Mouse (Mus musculus): ENCODE data around the gene Slc25a41.

The Slc25a41 gene

DNA sequence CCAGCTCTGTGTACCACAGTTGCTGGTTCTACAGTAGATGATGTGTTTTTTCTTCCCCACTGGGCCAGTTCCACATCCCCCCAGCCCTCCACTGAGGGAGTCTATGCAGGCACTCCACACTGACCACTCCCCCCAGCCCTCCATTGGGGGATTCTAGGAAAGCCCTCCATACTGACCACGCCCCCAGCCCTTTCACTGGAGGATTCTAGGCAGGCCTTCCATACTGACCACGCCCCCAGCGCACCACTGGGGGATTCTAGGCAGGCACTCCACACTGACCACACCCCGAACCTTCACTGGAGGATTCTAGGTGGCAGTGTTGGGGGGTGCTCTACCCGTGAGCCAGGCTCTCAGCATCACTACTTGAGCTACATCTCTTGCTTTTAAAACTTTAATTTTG is 6.0 kb upstream of the Slc25a41 start:
- no peak for DNase-seq (ENCODE audit: low spot score in 2 of 2)

DNA sequence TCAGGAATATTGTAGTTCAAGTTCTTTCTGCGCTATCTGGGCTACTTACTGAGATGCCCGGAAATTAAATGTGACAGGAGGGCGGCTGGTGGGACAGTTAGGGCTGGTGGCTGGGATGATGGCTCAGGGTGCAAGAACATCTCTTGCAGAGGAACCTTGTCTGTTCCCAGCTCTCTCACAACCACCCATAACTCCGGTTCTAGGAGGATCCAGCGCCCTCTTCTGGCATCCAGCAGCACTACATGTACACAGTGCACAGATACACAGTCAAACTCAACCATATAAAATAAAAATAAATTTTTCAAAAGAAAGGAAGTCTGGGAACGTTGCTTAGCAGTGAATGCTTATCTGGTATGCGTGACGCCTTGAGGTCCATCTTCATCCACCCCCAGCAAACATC is 2.5 kb downstream of the Slc25a41 start:
- no peak for DNase-seq (ENCODE audit: low spot score in 2 of 2)

DNA sequence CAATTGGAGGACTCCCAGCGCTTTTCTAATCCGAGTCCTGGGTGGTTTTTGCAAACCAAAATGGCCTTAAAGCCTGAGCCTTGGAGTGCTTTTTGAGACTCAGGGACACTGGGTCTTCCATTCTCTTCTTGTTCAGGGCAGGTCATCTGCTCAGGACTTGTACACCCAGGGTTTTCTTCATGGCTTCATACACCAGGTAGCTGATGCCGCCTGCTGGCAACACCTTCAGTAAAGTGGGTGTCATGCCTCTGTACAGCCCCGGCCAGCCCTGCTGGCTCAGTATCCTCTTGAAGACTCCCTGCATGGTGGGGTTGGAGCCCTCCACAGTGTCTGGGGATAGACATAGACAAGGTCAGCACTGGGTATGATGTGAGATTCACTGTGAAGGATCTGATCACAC is 8.6 kb downstream of the Slc25a41 start:
- no peak for DNase-seq (ENCODE audit: low spot score in 2 of 2)

DNA sequence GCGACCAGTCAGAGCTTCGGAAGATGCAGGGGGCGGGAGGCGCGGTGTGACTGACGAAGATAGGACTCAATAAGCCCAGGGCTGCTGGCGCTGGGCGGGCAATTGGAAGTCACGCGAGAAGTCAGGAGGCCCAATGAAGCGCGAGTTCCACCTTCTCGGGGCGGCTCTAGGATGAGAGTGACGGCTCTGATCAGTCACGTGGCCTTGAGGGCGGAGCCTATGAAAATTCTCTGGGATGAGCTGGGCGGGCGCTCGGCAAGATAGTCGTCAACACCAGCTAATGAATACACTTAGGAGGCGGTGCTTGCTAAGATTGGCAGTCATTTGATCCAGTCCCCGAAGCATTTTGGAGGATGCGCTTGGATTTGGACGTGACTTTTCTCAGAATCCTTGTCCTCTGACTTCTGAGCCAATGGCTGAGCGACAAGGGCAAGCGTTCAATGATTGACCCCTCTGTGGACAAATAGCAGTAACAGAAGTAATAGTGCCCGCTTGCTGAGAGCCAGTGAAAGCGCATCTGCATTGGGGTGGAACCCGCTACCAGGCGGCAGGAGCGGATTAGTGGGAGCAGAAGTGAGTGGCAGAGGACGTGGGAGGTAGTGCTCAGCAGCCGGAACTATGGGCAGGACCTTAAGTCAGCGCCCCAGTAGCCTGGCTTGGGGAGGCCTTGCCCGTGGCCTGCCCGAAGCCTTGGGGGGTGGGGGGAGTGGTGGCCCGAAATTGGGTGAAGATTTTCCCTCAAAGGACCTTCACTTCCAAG is 9.6 kb downstream of the Slc25a41 start:
- DNase-seq (ENCODE audit: low spot score in 2 of 2) = peak; percentile 96 to 98

DNA sequence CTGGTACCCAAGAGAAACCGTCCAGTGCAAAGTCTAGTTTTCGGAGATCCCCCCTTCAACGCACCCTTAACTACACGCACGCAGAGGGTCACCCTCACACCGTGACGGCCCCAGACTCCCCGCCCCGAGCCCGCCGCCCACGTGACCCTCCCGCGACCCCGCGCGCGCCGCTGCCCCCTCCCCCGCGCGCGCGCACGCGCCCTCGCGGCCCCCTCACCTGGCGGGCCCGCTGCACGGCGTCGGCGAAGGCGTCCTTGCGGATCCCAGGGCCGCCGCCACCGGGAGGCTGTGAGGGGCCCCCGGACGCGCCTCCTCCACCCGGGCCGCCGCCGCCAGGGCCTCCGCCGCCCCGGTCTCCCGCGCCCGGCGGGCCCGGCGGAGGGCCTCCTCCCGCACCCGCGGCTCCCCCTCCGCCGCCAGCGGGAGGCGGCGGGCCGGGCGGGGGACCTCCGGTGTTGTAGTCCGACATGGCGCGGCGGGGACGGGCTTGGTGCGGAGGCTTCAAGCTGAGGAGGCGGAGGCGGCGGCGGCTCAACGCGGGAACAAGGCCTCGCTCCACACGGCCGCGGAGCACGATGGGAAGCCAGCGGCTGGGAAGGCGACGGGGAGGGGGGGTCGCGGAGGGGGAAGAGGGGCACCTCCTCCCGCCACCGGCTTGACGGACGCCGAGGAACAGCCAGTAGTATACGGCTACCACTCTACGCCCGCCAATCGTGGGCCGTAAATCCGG is 10.4 kb downstream of the Slc25a41 start, which contains the start of gene Khsrp:
Gene Khsrp (minus strand): TSS at position 592 of the 730 bp plus-strand sequence.
- DNase-seq (ENCODE audit: low spot score in 2 of 2) = peak in 1 of 2 experiments; percentile 42

DNA sequence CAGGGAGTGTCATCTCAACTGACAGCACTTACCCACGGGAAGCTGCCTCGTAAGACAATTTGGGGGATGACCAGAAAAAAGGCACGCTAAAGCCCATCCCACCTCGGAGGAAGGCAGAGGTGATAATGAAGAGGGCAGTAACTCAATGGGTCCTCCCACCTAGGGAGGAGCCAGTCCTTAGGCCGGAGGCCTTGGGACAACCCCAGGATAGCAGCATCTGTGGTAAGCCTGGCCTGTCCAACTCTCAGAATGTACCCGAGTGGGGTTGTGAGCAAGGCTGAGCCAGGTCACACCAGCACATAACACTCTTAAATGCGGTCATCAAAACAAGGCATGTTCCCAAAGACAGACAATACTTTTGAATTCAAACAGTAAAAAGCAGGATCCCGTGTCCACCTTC is 11.8 kb downstream of the Slc25a41 start:
- DNase-seq (ENCODE audit: low spot score in 2 of 2) = no peak

DNA sequence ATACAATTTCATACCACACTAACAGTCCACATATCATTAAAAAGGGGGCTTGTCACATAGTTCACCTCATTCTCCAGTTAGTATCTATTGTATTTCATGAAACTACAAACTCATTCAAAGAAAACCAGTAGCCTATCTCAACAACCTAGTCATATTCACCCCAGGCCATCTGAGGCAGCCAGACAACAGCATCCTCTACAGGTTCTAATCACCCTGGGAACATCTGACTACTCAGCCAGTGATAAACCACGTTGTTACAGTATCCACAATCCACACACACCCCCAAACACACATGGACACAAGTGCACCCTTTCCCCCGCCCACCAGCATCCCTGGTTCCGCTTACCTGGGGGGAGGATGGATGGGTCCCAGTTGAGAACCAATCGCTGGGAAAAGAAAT is 14.0 kb downstream of the Slc25a41 start:
- DNase-seq (ENCODE audit: low spot score in 2 of 2) = no peak

DNA sequence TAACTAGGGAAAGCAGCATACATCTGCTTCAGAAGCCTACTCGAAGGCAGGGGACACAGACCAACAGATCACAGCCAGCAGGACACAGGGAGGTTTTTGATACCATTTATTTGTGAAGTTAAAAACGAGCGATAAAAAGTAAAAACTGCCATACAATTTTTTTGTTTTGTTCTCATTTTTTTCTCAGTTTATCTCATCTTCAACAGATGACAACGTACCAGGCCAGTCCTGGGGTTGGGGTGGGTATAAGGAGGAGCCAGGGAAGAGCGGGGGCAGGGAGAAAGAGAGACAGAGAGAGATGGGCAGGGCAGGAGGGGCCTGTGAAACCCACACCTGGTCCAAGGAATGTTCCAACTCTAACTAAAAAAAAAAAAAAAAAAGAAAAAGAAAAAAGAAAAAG is 20.5 kb downstream of the Slc25a41 start:
- DNase-seq (ENCODE audit: low spot score in 2 of 2) = no peak

DNA sequence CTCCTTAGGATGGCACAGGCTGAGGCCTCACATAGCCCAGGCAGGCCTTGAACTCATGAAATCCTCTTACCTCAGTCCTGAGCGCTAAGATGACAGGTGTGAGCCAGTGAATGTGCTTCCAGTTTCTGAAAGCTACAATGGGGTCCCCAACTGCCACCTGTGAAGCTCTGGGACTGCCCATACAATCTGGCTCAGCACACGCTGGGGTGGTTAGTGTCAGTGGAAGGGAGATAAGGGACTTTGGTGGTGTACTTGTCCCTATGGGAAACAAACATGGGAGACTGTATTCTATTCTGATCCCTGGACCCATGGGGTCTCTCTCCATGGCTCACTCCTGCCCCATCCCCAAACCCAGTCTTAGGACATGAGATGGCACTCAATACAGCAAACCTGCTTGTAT is 21.8 kb downstream of the Slc25a41 start:
- DNase-seq (ENCODE audit: low spot score in 2 of 2) = no peak

DNA sequence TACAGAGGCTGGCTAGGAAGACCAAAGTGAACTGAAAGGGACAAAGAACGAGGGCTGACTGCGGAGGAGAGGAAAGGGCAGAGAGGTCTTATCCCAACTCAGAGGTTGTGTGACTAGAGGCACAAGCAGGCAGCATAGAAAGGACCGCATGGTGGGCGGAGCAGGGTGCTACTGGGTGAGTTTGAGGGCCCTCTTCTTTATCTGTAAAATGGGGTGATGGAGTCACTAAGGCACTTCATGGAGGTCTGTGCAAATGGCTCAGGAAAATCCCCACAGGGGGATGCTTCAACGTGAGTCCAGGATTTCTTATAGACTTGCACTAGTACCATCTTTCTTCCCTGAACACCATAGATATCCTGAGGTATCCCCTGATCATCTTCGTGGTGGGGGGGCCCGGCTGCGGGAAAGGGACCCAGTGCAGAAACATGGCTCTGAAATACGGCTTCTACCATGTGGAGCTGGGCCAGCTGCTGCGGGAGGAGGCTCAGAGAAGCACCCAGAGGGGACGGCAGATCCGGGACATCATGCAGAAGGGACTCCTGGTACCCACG is 29.1 kb downstream of the Slc25a41 start:
- DNase-seq (ENCODE audit: low spot score in 2 of 2) = no peak

DNA sequence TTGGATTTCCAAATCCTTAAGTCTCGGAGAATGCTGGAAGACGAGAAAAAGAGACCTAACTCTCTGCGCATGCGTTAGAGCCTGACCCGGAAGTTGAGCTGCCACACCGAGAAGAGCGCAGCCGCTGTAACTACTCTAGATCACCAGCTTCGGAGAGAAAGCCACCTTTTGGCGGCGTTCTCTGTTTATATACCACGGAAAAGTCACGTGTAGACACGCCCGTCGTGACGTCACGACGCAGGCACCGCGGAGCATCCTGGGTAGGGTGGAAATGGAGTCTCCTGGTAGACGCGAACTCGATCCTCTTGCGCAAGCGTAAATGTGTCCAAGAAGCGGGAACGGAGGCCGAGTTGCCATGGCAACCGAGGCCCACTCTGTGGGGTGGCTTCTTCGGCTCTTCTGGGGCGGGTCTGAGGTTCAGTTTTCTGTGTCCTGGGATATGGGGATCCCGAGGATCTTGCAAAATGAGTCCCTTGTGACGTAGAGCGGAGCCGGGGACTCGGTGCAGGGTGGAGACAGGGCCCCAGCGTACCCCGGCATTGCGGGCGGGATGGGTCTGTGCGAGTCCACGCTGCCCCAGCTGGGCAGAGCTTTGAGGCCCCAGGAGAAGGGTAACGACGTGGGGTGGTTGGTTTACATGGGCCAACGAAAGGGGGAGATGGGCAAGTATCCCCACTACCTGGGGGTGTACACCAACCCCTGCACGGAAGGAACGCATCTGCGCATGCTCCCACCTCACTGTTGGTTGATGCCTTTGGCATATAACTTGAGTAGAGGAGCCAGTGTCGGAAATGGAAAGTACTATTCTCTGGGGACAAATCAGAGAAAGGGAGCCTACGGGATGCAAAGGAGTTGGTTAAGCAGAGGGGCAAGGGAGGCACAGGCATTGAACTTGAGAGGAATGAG is 30.0 kb downstream of the Slc25a41 start, which contains the start of the genes Gtf2f1 and Gm17949:
Gene Gtf2f1 (minus strand): TSS at position 53 of the 906 bp plus-strand sequence.
Gene Gm17949 (plus strand): TSS at position 234 of the 906 bp plus-strand sequence.
- peak; percentile 78 to 85 for DNase-seq (ENCODE audit: low spot score in 2 of 2)

DNA sequence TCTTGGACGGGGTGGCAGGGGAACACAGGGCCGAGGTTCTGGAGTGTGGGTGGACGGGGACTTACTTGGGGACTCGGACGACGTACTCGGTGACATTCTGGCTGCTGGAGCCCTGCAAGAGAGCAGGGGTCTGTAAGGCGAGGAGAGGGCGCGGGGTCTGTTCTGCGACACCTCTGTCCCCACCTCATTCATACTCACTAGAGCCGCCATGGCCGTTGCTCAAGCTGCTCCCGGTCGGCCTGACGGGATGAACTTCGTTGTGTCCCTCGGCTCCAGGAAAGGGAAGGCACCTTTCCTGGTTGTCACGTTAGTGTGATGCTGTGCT is 30.6 kb downstream of the Slc25a41 start:
- DNase-seq (ENCODE audit: low spot score in 2 of 2) = no peak

DNA sequence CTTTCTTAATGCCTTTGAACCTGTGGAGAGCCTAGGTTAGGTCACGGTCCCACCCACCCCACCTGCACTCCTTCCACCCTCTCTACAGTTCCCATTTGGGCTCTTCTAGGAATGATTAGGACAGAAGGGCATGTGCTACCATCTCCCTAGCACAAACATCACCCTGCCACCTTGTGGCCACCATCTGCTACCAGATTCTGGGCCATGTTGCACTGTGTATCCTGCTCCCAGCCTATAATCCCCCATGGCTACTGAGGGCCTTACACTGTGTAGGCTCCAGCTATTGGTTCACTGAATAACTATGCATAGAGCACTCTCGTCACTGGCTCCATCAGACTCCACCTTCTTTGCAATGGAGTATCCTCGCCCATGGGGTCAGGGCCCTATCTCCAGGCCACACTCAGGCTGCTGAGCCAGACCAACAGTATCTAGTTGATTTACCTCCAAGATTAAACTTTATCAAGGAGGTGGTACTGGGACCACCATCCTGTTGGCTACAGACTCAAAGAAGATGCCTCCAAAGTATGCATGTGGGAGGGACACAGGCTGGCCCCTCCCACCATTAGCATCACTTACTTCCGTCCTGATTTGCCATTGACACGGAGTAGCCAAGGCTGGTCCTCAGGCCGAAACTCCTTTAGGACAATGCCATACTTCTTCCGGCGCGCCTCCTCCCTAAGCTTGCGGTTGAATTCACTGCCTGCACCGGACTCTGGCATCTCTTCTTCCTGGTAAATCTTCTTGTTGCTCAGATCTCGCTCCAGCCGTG is 34.1 kb downstream of the Slc25a41 start:
- no peak for DNase-seq (ENCODE audit: low spot score in 2 of 2)

DNA sequence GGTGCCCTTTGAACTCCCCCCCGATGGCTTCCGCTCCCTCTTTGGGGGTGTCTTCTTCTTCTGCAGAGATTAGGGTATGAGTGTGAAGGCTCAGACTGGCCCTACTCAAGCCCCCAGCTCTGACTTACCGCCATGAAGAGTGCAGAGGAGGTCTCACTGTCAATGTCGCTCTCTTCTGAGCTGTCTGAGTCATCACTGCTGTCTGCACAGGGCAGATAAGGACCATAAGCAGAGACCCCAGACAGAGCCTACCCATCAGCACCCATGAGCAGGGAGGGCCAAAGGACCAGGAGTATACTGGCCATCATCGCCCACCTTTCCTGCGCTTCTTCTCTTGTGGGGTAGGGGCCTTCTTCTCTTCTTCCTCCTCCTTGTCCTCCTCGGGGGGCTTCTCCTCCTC is 37.5 kb downstream of the Slc25a41 start:
- DNase-seq (ENCODE audit: low spot score in 2 of 2) = no peak

DNA sequence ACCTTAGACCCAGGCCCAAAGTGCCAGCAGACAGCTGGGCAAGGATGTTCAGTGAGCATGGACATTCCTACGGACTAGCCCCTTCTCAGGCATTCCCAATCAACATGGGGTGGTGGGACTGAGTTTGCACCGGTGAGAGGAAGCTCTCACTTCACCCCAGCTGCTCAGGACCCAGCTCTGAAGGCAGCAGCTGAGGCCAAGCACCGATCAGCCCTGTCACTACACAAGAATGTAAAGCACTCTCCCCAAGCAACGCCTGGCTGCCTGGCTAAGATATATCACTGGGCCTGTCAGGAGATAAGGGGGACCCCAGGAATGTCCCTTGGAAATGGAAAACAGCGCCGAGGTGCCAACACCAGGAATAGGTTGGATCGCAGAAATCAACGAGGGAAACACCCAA is 40.2 kb downstream of the Slc25a41 start:
- DNase-seq (ENCODE audit: low spot score in 2 of 2) = no peak

DNA sequence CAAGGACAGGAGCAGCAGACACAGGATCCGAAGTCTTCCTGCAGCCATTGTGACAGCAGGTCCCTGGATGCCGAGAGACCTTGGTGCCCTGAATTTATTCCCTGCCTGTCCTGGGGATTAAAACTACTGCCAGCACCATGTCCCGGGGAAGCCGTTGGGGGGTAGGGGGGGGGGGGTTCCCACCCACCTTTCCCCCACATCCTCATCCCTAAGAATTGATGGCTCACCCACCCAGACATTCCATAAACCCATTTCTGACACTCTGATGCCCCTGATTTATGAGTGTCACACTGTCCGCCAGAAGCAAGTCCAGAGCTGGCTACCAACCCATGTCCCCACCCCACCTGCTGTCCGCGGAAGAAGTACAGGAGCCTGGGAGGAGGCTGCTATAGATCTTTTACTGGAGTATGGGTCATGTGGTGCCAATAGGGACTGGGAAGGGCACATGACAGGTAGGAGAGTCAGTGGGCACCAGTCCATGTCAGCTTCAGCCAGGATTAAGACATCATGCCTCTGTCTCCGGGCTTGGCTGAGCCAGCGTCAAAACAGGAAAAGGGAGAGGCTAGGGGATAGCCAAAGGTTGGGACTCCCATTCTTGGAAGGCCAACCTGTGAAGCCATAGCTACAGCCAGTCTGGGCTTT is 41.4 kb downstream of the Slc25a41 start, which contains the start of gene Pspn:
Gene Pspn (minus strand): TSS at position 51 of the 642 bp plus-strand sequence.
- no peak for DNase-seq (ENCODE audit: low spot score in 2 of 2)

DNA sequence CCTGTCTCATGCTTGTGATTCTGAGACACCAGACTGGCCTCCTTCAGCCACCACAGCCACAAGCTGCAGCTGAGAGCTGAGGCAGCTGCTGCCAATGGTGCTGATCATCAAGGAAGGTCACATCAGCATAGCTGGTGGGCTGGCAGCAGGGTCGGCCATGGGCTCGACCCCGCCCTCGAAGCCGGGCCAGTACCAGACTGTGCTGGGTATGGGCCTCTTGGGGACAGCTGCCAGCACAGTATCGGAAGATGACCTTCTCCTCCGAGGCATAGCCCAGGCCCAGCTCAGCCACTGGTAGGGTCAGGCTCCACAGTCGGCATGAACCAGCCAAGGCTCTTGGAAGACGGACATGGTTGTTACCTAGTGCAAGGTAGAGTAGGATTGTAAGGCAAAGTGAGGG is 42.0 kb downstream of the Slc25a41 start:
- no peak for DNase-seq (ENCODE audit: low spot score in 2 of 2)

DNA sequence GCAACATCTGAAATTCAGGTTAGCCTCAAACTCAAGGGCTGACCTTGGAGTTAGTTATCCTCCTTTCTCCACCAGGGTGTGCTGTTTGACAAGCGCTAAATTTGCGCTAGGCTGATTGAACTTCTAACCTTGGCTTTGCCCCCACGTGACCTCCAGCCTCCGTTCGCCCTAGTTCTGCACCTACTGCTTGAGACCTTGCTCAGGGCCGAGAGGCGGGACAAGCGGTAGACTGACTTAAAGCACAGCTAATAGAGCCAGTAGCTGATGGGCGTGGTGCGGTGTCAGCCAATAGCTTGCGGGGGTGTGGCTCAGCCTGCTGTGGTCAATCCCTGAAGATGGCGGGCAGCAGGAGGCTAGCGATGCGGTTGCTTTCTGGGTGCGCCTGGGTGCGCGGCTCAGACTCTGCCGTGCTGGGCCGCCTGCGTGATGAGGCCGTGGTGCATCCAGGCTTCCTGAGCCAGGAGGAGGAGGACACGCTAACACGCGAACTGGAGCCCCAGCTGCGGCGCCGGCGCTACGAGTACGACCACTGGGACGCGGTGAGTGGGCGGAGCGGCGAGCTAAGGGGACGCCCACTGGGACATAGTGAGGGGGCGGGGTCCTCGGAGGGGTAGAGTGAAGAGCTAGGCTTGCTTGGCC is 44.3 kb downstream of the Slc25a41 start, which contains the start of gene Alkbh7:
Gene Alkbh7 (plus strand): TSS at position 311 of the 639 bp plus-strand sequence.
- peak; percentile 88 to 90 for DNase-seq (ENCODE audit: low spot score in 2 of 2)

DNA sequence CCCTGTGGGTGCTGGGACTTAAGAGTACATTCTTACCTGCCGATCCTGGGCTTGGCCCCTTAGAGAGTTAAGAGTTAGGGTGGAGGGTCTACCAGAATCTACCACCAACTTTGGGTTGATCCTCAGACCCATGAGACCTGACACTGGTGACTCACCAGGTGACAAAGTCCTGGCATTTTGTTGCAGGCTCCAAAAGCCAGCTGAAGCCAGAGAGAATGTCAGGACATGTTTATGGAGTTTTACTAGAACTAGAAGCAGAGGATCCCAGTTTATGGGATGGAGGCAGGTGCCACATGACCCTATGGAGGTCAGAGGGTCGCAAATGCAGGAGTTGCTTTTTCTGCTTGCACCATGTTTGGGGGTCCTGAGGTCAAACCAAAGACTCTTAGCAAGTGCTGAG is 44.9 kb downstream of the Slc25a41 start:
- no peak for DNase-seq (ENCODE audit: low spot score in 2 of 2)

DNA sequence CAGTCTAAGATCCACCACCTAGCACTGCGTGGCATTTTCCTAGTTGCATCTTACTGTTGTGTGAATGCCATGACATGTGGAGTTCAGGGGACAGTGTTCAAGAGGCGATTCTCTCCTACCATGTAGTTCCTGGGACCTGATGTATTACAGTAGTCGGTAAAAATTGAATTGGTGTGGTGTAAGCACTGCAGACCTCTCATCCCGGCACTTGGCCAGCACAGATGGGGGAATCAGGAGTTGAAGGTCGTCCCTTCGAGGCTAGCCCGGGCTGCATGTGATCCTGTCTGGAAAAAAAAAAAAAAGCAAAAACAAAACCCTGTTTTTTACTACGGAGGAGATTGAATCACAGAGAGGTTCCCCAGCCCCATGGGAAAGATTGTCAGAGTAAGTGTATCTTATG is 46.4 kb downstream of the Slc25a41 start:
- DNase-seq (ENCODE audit: low spot score in 2 of 2) = no peak

All from spleen, postnatal 14 days (tissue).